Mouse (Mus musculus): ENCODE data around the gene Acr.

GRCm38 (mm10) chr15:89607888-89608287, 39.8 kb downstream of the Acr start:
- TF ChIP-seq CTCF (IDR thresholded peaks at IDR 0.05; ENCODE audit: insufficient read depth, low read depth, low read length) (no peak), POLR2A (IDR thresholded peaks at IDR 0.05; ENCODE audit: insufficient read depth, low read depth, low read length) (no peak)
